Mouse (Mus musculus) thymus, postnatal 0 days (tissue): ENCODE measurements around the gene Prss48. TPM values are rescaled to one million over a fixed set of nuclear protein-coding genes. Genes with fewer than 3 reads are reported as not detected.

Experiments used
- DNase-seq: peaks from one replicate; pipeline ENCODE4 v3.0.0-alpha.2; 2015; ENCODE audit warnings: low spot score
- polyA plus RNA-seq: library from polyadenylated mRNA; unstranded; fragments of >200 nt; fragmentation: Nextera tagmentation; extraction: Ambion mirVana; gene quantifications from 2 replicates; pipeline ENCODE4 v1.2.1, GENCODE M21; 2015

Prss48 gene
- polyA plus RNA-seq, 1 experiment from 2014 or later = not detected

DNA sequence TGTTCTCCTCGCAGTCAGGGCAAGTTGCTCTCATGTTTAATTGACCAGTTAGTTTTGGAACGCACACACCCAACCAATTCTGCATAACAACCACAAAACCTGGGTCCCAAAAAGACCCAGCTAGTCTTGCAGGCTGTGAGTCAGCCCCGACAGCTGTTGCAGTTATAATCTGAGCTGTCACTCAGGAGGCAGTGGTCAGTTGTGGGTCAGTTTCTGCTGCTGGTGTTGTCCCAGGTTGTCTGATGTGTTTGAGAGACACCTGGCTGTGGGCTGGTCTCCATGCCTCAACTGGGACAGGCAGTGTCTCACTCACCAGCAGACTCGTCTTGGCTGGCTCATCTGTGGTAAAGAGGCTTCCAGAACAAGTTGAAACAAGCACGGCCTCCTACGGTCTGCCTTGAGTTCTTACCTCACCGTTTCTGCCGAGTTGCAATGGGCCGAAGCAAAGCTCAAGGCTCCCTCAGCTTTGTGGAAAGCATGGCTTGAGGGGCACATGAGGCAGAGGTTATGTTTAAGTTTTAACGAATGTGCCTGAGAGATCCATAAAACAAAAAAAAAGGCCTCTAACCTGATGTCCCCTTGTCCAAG lies 49.5 kb downstream of the Prss48 start:
- DNase-seq = no peak

GRCm38 (mm10) chr3:85950914-85951313 lies 51.4 kb downstream of the Prss48 start:
- no peak for DNase-seq

Other genes starting within 250 kb of the Prss48 start
- gene Fam160a1, start 185.2 kb downstream of the Prss48 start, polyA plus RNA-seq = 2.3 and 2.8 TPM in 2 replicates
- 1.6 and 1.7 TPM in 2 replicates for gene Glt28d2, start 115.0 kb downstream of the Prss48 start, polyA plus RNA-seq
- 3.4 and 5.2 TPM in 2 replicates for gene Gm37240, start 115.0 kb downstream of the Prss48 start, polyA plus RNA-seq
- gene Sh3d19, start 31.4 kb downstream of the Prss48 start, polyA plus RNA-seq = 2.5 and 3.5 TPM in 2 replicates
- 2,095 and 2,119 TPM in 2 replicates for gene Rps3a1, start 140.2 kb upstream of the Prss48 start, polyA plus RNA-seq
- 2.8 and 4.4 TPM in 2 replicates for gene Lrba, start 222.2 kb upstream of the Prss48 start, polyA plus RNA-seq